Mouse (Mus musculus) ovary, postnatal 14 days (tissue): ENCODE data around the gene Gm3159.
"Not testable (repeated sequence)": the region's sequence is repeated elsewhere in the genome, so short reads cannot be mapped to it uniquely, and the experiment has no call there.

Experiments
- DNase-seq: peaks from one replicate; pipeline ENCODE4 v3.0.0; 2022; ENCODE audit warnings: low spot score

The Gm3159 gene

GRCm38 (mm10) chr14:4397226-4397625, at the start of gene Gm3159:
Gene Gm3159, plus strand, starts transcription at chr14:4397526.
- DNase-seq, result not testable (repeated sequence)

GRCm38 (mm10) chr14:4368991-4369390, 28.3 kb upstream of the Gm3159 start:
- not testable (repeated sequence) for DNase-seq

GRCm38 (mm10) chr14:4369691-4370090, 27.6 kb upstream of the Gm3159 start:
- DNase-seq, result not testable (repeated sequence)

- DNase-seq, result not testable (repeated sequence)
Measured at GRCm38 (mm10) chr14:4377871-4378270, 19.5 kb upstream of the Gm3159 start.

- DNase-seq, result not testable (repeated sequence)
Measured at GRCm38 (mm10) chr14:4385606-4386005, 11.7 kb upstream of the Gm3159 start.

- not testable (repeated sequence) for DNase-seq
Measured at GRCm38 (mm10) chr14:4392841-4393530, 4.3 kb upstream of the Gm3159 start.

GRCm38 (mm10) chr14:4398624-4399023, 1.3 kb downstream of the Gm3159 start:
- not testable (repeated sequence) for DNase-seq

GRCm38 (mm10) chr14:4400115-4400789, 2.9 kb downstream of the Gm3159 start:
- DNase-seq, result not testable (repeated sequence)

- not testable (repeated sequence) for DNase-seq
Measured at GRCm38 (mm10) chr14:4401245-4401644, 3.9 kb downstream of the Gm3159 start.

- DNase-seq, result not testable (repeated sequence)
Measured at GRCm38 (mm10) chr14:4403840-4404239, 6.5 kb downstream of the Gm3159 start.

- DNase-seq, result not testable (repeated sequence)
Measured at GRCm38 (mm10) chr14:4409939-4410338, 12.6 kb downstream of the Gm3159 start.

- DNase-seq, result not testable (repeated sequence)
Measured at GRCm38 (mm10) chr14:4414965-4415835, 17.9 kb downstream of the Gm3159 start, which contains the start of gene Gm3164. Gene Gm3164, plus strand, starts transcription at chr14:4415448.

- not testable (repeated sequence) for DNase-seq
Measured at GRCm38 (mm10) chr14:4430692-4431091, 33.4 kb downstream of the Gm3159 start, which contains the start of gene Gm3173. Gene Gm3173, plus strand, starts transcription at chr14:4430992.
